Mouse (Mus musculus) heart, adult 2 months (tissue): ENCODE data around the gene Unk. TPM values are rescaled to one million over a fixed set of nuclear protein-coding genes. Genes with fewer than 3 reads are reported as not detected.
A peak's percentile ranks its signal among the peaks of the same experiment; 100 is the strongest.

Experiments
- DNase-seq, 2 experiments: peaks; one replicate each; pipeline ENCODE4 v3.0.0; 2021
- H3K27ac ChIP-seq: fragments of 200-600 bp; 2 replicates; pipeline ENCODE4 v1.8.1; 2022
- H3K27me3 ChIP-seq: fragments of 200-500 bp; 2 replicates; pipeline ENCODE4 v1.6.1; 2012; ENCODE audit warnings: mild to moderate bottlenecking, low read length, inconsistent platforms, mixed read lengths; ENCODE audit not compliant: control insufficient read depth, insufficient read depth
- H3K36me3 ChIP-seq: fragments of 200-500 bp; 2 replicates; pipeline ENCODE4 v1.6.1; 2012; ENCODE audit warnings: low read length, inconsistent platforms; ENCODE audit not compliant: control insufficient read depth, insufficient read depth
- H3K4me1 ChIP-seq: fragments of 200-500 bp; 2 replicates; pipeline ENCODE4 v1.6.1; 2011; ENCODE audit warnings: low read length; ENCODE audit not compliant: control insufficient read depth, insufficient read depth
- H3K4me3 ChIP-seq: fragments of 200-600 bp; 2 replicates; pipeline ENCODE4 v1.8.1; 2022
- H3K79me2 ChIP-seq: fragments of 200-500 bp; replicated peaks from 2 replicates; pipeline ENCODE4 v1.6.1; 2012; ENCODE audit warnings: mild to moderate bottlenecking, inconsistent platforms, low read length, moderate library complexity, mixed read lengths; ENCODE audit not compliant: control insufficient read depth, insufficient read depth
- H3K9ac ChIP-seq: fragments of 200-500 bp; 2 replicates; pipeline ENCODE4 v1.6.1; 2012; ENCODE audit warnings: low read depth, mild to moderate bottlenecking, control low read depth, inconsistent platforms, low read length, mixed read lengths
- CTCF ChIP-seq: fragments of 200-600 bp; IDR thresholded peaks from 2 replicates; pipeline ENCODE4 v1.8.1; 2022; ENCODE audit warnings: antibody characterized with exemption, mild to moderate bottlenecking, moderate library complexity
- EP300 ChIP-seq: fragments of 200-500 bp; IDR thresholded peaks from 2 replicates; pipeline ENCODE4 v1.6.1; 2011; ENCODE audit warnings: low read depth, low read length, control low read depth; ENCODE audit not compliant: insufficient read depth
- POLR2A ChIP-seq: fragments of 200-500 bp; IDR thresholded peaks from 2 replicates; pipeline ENCODE4 v1.6.1; 2011; ENCODE audit warnings: mild to moderate bottlenecking, low read depth, low read length, control low read depth; ENCODE audit not compliant: insufficient read depth
- WGBS: fragments of 180-500 bp; shearing (Covaris S2); methylation state at CpG from one replicate; pipeline ENCODE4 v1.1.7; 2018; 5-methylcytosine and 5-hydroxymethylcytosine counted together
- intact Hi-C: fragments of 180-260 bp; cut with DNase I; formaldehyde crosslinking; loops from one replicate; pipeline ENCODE4 v1.15.1; 2025
- polyA plus RNA-seq: library from polyadenylated mRNA; depleted of rRNA; stranded (reverse); fragments of >200 nt; gene quantifications from 2 replicates; pipeline ENCODE4 v1.2.3, GENCODE M21; 2012; rRNA removed
- total RNA-seq, 2 experiments: library from RNA; stranded (reverse); gene quantifications; 2 replicates each; pipeline ENCODE4 v1.2.3; 2021

Unk gene
- total and polyA plus RNA-seq, 3 experiments = 7.1 to 16.5 (median 7.9) TPM

GRCm38 (mm10) chr11:116109441-116110081 is 79.4 kb downstream of the Unk start:
- peak; percentile 72 to 73 for DNase-seq
- intact Hi-C loops = loop anchor here (1.0 to 2.0 kb wide), 2 partner anchors 15 to 22 kb away; no protein-coding TSS in a partner anchor
- Histone ChIP-seq H3K27ac (peak overlapping the region; percentile 98), H3K9ac (peak overlapping the region; percentile 96), H3K4me3 (peak overlapping the region; percentile 65), H3K79me2 (no peaks in the 10 kb centered on the region; the same call in 1 of the 2 replicates), H3K4me1 (peaks cover 13% of the 10 kb centered on the region), H3K27me3 (no peaks in the 10 kb centered on the region), H3K36me3 (peaks cover 3% of the 10 kb centered on the region)
- WGBS = under 1% methylated on average over 67 of the region's 70 CpGs
- TF ChIP-seq POLR2A = no peak
- no peak for TF ChIP-seq EP300
- peak; percentile 34; the same call in 1 of the 2 replicates for TF ChIP-seq CTCF

GRCm38 (mm10) chr11:116110131-116110530 is 80.0 kb downstream of the Unk start:
- Histone ChIP-seq H3K27ac (peak overlapping the region; percentile 98), H3K9ac (peak overlapping the region; percentile 96), H3K36me3 (no peaks in the 10 kb centered on the region; the same call in 1 of the 2 replicates), H3K4me1 (peaks cover 11% of the 10 kb centered on the region), H3K4me3 (peak overlapping the region; percentile 65), H3K27me3 (no peaks in the 10 kb centered on the region), H3K79me2 (no peaks in the 10 kb centered on the region; the same call in 1 of the 2 replicates)
- peak; percentile 93 to 95 for DNase-seq
- intact Hi-C loops = loop anchor here (2.0 kb wide), 1 partner anchor 15 kb away; no protein-coding TSS in a partner anchor
- TF ChIP-seq CTCF (no peak), POLR2A (peak; percentile 85), EP300 (no peak)
- under 1% methylated on average over 35 of the region's 35 CpGs for WGBS

GRCm38 (mm10) chr11:116110540-116110939 is 80.4 kb downstream of the Unk start:
- peak overlapping the region; percentile 98 for H3K27ac ChIP-seq
- no peak for TF ChIP-seq POLR2A
- TF ChIP-seq EP300 = no peak
- TF ChIP-seq CTCF = no peak
- WGBS = 7% methylated on average over 10 of the region's 10 CpGs

More at GRCm38 (mm10) chr11:116110540-116110939, 80.4 kb downstream of the Unk start:
- intact Hi-C loops = loop anchor here (2.0 kb wide), 1 partner anchor 16 kb away; no protein-coding TSS in a partner anchor
- Histone ChIP-seq H3K9ac (peak overlapping the region; percentile 96), H3K4me3 (peak overlapping the region; percentile 65), H3K4me1 (peaks cover 11% of the 10 kb centered on the region), H3K27me3 (no peaks in the 10 kb centered on the region), H3K36me3 (no peaks in the 10 kb centered on the region; the same call in 1 of the 2 replicates), H3K79me2 (no peaks in the 10 kb centered on the region; the same call in 1 of the 2 replicates)
- DNase-seq = no peak

Other genes starting within 250 kb of the Unk start
- 10 to 100 TPM; 40.5 to 43.8 TPM for gene Caskin2, start 216.7 kb upstream of the Unk start, total RNA-seq
- 38.5 TPM in 2 replicates for gene Caskin2, start 216.7 kb upstream of the Unk start, polyA plus RNA-seq
- gene Tsen54, start 215.6 kb upstream of the Unk start, total RNA-seq = 1 to 10 TPM; 7.2 to 9.3 TPM
- gene Tsen54, start 215.6 kb upstream of the Unk start, polyA plus RNA-seq = 15.9 and 16.3 TPM in 2 replicates
- gene Llgl2, start 206.3 kb upstream of the Unk start, total RNA-seq = 10 to 100 TPM; 18.4 to 20.3 TPM
- gene Llgl2, start 206.3 kb upstream of the Unk start, polyA plus RNA-seq = 19.4 and 20.2 TPM in 2 replicates
- gene Myo15b, start 171.9 kb upstream of the Unk start, total RNA-seq = under 1 TPM in 1 of 2 experiments, not detected in 1; 0.05 TPM
- gene Myo15b, start 171.9 kb upstream of the Unk start, polyA plus RNA-seq = 0.20 and 0.29 TPM in 2 replicates
- gene Smim5, start 130.4 kb upstream of the Unk start, total RNA-seq = 10 to 100 TPM; 10.2 to 17.8 TPM
- 21.8 and 32.8 TPM in 2 replicates for gene Smim5, start 130.4 kb upstream of the Unk start, polyA plus RNA-seq
- gene Smim6, start 118.3 kb upstream of the Unk start, total RNA-seq = not detected
- 0.29 and 0.35 TPM in 2 replicates for gene Smim6, start 118.3 kb upstream of the Unk start, polyA plus RNA-seq
- 10 to 100 TPM; 16.4 to 18.1 TPM for gene Sap30bp, start 97.0 kb upstream of the Unk start, total RNA-seq
- gene Sap30bp, start 97.0 kb upstream of the Unk start, polyA plus RNA-seq = 9.1 and 10.8 TPM in 2 replicates
- 1 to 10 TPM; 6.8 to 7.4 TPM for gene Recql5, start 96.8 kb upstream of the Unk start, total RNA-seq
- gene Recql5, start 96.8 kb upstream of the Unk start, polyA plus RNA-seq = 10.2 and 12.2 TPM in 2 replicates
- gene Itgb4, start 55.6 kb upstream of the Unk start, total RNA-seq = 1 to 10 TPM; 2.6 to 2.9 TPM
- gene Itgb4, start 55.6 kb upstream of the Unk start, polyA plus RNA-seq = 1.9 and 3.1 TPM in 2 replicates
- gene Galk1, start 17.6 kb upstream of the Unk start, total RNA-seq = 10 to 100 TPM; 14.5 to 14.7 TPM
- 14.6 and 16.4 TPM in 2 replicates for gene Galk1, start 17.6 kb upstream of the Unk start, polyA plus RNA-seq
- gene H3f3b, start 2.4 kb upstream of the Unk start, total RNA-seq = 100 to 1,000 TPM; 105 to 128 TPM
- 67.5 and 82.1 TPM in 2 replicates for gene H3f3b, start 2.4 kb upstream of the Unk start, polyA plus RNA-seq
- gene Unc13d, start 47.6 kb downstream of the Unk start, total RNA-seq = 1 to 10 TPM in 1 of 2 experiments, under 1 TPM in 1; 0.55 to 1.5 TPM
- 1.1 and 1.7 TPM in 2 replicates for gene Unc13d, start 47.6 kb downstream of the Unk start, polyA plus RNA-seq
- 100 to 1,000 TPM in 1 of 2 experiments, 10 to 100 TPM in 1; 91.0 to 108 TPM for gene Wbp2, start 56.7 kb downstream of the Unk start, total RNA-seq
- gene Wbp2, start 56.7 kb downstream of the Unk start, polyA plus RNA-seq = 151 and 176 TPM in 2 replicates
- 10 to 100 TPM; 23.1 to 28.2 TPM for gene Trim47, start 96.9 kb downstream of the Unk start, total RNA-seq
- 23.7 and 29.5 TPM in 2 replicates for gene Trim47, start 96.9 kb downstream of the Unk start, polyA plus RNA-seq
- 1 to 10 TPM; 6.1 to 8.6 TPM for gene Trim65, start 100.8 kb downstream of the Unk start, total RNA-seq
- 8.8 and 10.8 TPM in 2 replicates for gene Trim65, start 100.8 kb downstream of the Unk start, polyA plus RNA-seq
- 10 to 100 TPM; 56.8 to 59.7 TPM for gene Mrpl38, start 108.5 kb downstream of the Unk start, total RNA-seq
- 42.1 and 55.5 TPM in 2 replicates for gene Mrpl38, start 108.5 kb downstream of the Unk start, polyA plus RNA-seq
- 10 to 100 TPM; 14.8 to 15.0 TPM for gene Fbf1, start 137.8 kb downstream of the Unk start, total RNA-seq
- 11.8 and 17.6 TPM in 2 replicates for gene Fbf1, start 137.8 kb downstream of the Unk start, polyA plus RNA-seq
- 10 to 100 TPM in 1 of 2 experiments, 1 to 10 TPM in 1; 9.1 to 12.8 TPM for gene Ten1, start 168.5 kb downstream of the Unk start, total RNA-seq
- 10.2 and 17.0 TPM in 2 replicates for gene Ten1, start 168.5 kb downstream of the Unk start, polyA plus RNA-seq
- 100 to 1,000 TPM; 159 to 195 TPM for gene Acox1, start 168.7 kb downstream of the Unk start, total RNA-seq
- 134 and 205 TPM in 2 replicates for gene Acox1, start 168.7 kb downstream of the Unk start, polyA plus RNA-seq
- under 1 TPM; 0.39 to 0.50 TPM for gene Evpl, start 207.8 kb downstream of the Unk start, total RNA-seq
- gene Evpl, start 207.8 kb downstream of the Unk start, polyA plus RNA-seq = 0.15 and 0.29 TPM in 2 replicates
- gene Srp68, start 243.9 kb downstream of the Unk start, total RNA-seq = 10 to 100 TPM; 61.5 to 71.2 TPM
- 40.0 and 50.7 TPM in 2 replicates for gene Srp68, start 243.9 kb downstream of the Unk start, polyA plus RNA-seq